Mouse (Mus musculus) heart, embryonic 11.5 days (tissue): Measurements from ENCODE around the gene Lin28a. TPM values are rescaled to one million over a fixed set of nuclear protein-coding genes. Genes with fewer than 3 reads are reported as not detected.
"Not testable (repeated sequence)": the region's sequence is repeated elsewhere in the genome, so short reads cannot be mapped to it uniquely, and the experiment has no call there.

Experiments used
- ATAC-seq: fragments of 200-750 bp; cut with Nextera tagmentation; replicated peaks from 2 replicates; pipeline ENCODE4 v1.8.0; 2017; ENCODE audit warnings: moderate library complexity; ENCODE audit not compliant: insufficient number of reproducible peaks, low FRiP score, low TSS enrichment
- H3K27ac ChIP-seq: fragments of 300-500 bp; sonication (generic); 2 replicates; pipeline ENCODE4 v1.5.1; 2014; ENCODE audit warnings: mild to moderate bottlenecking, low read depth, low read length
- H3K27me3 ChIP-seq: fragments of 300-500 bp; sonication (generic); 2 replicates; pipeline ENCODE4 v1.6.1; 2014; ENCODE audit warnings: mild to moderate bottlenecking, low read length, mixed read lengths; ENCODE audit not compliant: control insufficient read depth, insufficient read depth
- H3K36me3 ChIP-seq: fragments of 300-500 bp; sonication (generic); 2 replicates; pipeline ENCODE4 v1.6.1; 2014; ENCODE audit warnings: mild to moderate bottlenecking, low read length, moderate library complexity, mixed read lengths; ENCODE audit not compliant: control insufficient read depth, insufficient read depth
- H3K4me1 ChIP-seq: fragments of 300-500 bp; sonication (generic); 2 replicates; pipeline ENCODE4 v1.6.1; 2014; ENCODE audit warnings: low read length; ENCODE audit not compliant: control insufficient read depth, insufficient read depth
- H3K4me2 ChIP-seq: fragments of 300-500 bp; sonication (generic); 2 replicates; pipeline ENCODE4 v1.6.1; 2014; ENCODE audit warnings: mild to moderate bottlenecking, moderate library complexity
- H3K4me3 ChIP-seq: fragments of 300-500 bp; sonication (generic); 2 replicates; pipeline ENCODE4 v1.5.1; 2014; ENCODE audit warnings: low read depth, low read length
- H3K9ac ChIP-seq: fragments of 300-500 bp; sonication (generic); 2 replicates; pipeline ENCODE4 v1.6.1; 2014; ENCODE audit warnings: mild to moderate bottlenecking, low read depth, low read length, moderate library complexity
- H3K9me3 ChIP-seq: fragments of 300-500 bp; sonication (generic); replicated peaks from 2 replicates; pipeline ENCODE4 v1.6.1; 2016; ENCODE audit warnings: low read length; ENCODE audit not compliant: control insufficient read depth
- WGBS: fragments of 180-500 bp; shearing (Covaris S2); extraction: QIAGEN DNeasy Blood & Tissue Kit; methylation state at CpG from one replicate; pipeline ENCODE4 v1.1.7; 2014; ENCODE audit not compliant: insufficient replicate concordance; 5-methylcytosine and 5-hydroxymethylcytosine counted together
- polyA plus RNA-seq: library from polyadenylated mRNA; unstranded; fragments of >200 nt; fragmentation: Nextera tagmentation; extraction: Ambion mirVana; gene quantifications from 2 replicates; pipeline ENCODE4 v1.2.1, GENCODE M21; 2014

Lin28a gene
- polyA plus RNA-seq, 1 experiment from 2014 or later = 0.30 TPM

DNA sequence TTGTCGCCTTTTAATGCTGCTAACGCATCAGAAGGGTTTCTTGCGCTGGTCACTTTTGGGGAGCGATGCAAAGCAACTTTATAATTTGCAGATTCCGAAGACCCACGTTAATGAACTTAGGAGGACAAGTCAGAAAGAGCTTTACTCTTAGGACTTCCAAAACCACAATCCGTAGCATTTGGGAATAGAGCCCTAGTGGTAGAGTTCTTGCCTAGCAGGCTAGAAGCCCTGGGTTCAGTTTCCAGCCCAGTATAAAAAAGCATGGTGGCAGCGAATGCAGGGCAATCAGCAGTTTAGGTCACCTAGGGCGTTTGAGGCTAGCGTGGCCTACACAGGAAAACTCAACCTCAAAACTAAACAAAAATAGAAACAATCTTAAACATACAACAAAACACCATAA lies 16.9 kb downstream of the Lin28a start:
- 40% methylated on average over 10 of the region's 10 CpGs for WGBS
- no peak overlapping the region for H3K4me2 ChIP-seq

DNA sequence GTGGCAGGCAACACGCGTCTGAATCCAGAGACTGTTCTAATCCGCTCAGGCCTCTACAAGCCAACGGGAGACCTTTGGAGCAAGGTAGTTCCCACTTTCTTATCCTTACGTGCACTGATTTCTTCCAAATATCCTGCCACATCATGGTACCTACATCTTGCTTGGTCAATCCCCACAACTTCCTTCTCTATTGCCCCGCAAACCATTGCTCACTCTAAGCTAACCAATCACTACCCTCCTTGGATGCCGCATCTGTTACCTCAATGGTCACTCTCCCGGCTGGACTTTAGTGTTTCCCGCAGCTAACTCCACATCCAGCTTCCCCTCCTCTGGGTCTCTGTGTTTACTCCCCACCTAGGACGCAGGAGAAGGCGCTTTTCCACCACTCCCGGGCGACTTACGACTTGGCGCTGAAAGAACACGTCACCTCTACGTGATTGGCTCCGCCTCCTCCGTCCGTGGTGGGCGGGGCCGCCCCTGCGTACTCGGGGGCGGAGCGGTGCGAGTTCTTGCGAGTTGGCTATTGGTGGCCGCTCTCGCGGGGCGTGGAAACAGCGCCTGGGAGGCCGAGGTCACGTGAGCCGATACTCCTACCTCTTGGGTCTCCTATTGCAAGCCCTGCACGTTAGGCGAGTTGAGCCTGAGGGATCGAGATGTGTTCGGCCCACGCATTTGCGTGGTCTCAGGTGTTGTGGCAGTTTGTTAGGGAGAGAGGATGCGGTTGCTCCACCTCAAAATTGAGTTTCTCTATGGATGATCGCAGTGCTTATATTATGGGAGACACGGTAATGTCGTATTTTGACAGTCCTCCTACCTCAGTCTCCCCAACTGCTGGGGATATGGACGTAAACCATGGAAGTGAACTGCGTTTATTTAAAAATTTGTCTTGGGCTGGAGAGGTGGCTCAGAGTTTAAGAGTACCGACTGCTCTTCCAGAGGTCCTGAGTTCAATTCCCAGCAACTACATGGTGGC lies 17.9 kb downstream of the Lin28a start, which contains the start of gene Dhdds:
Gene Dhdds (minus strand): TSS at position 453 of the 973 bp plus-strand sequence.
- 2% methylated on average over 49 of the region's 49 CpGs for WGBS
- peaks cover 4% of the 10 kb centered on the region; the same call in 1 of the 2 replicates for H3K36me3 ChIP-seq
- H3K4me2 ChIP-seq = peak within 1 kb of the TSS; percentile 98
- H3K9ac ChIP-seq = peak within 1 kb of the TSS; percentile 85
- no peak within 1 kb of the TSS for H3K27ac ChIP-seq
- peak; percentile 94 for ATAC-seq
- peaks cover 7% of the 10 kb centered on the region for H3K4me1 ChIP-seq
- no peaks in the 10 kb centered on the region for H3K27me3 ChIP-seq
- peak within 1 kb of the TSS; percentile 78 for H3K4me3 ChIP-seq
- no peaks in the 10 kb centered on the region for H3K9me3 ChIP-seq

More for the DNA sequence above, 16.9 kb downstream of the Lin28a start:
- Histone ChIP-seq H3K36me3 (no peaks in the 10 kb centered on the region), H3K9me3 (no peaks in the 10 kb centered on the region), H3K27me3 (no peaks in the 10 kb centered on the region), H3K9ac (no peak overlapping the region), H3K4me3 (no peak overlapping the region), H3K4me1 (peaks cover 7% of the 10 kb centered on the region), H3K27ac (no peak overlapping the region)
- ATAC-seq = no peak

DNA sequence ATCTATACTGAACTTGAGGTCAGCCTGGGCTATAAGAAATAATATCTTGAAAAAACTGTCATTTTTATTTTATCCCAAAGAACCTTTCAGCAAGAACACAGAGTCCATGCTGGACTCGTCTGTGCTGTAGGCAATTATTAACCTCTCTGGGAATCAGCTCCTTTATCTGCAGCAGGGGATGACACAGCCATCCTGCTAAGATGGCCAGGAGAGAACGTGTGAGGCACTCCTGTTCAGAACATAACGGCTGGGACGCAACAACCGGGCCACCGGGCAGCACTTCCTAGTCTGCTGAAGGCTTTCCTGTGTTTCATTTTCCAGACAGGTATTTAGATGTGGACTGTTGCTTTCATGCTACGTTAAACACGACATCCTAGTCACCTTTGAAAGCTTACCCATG lies 23.9 kb downstream of the Lin28a start:
- Histone ChIP-seq H3K9me3 (no peaks in the 10 kb centered on the region), H3K9ac (no peak overlapping the region), H3K4me3 (no peak overlapping the region), H3K27me3 (no peaks in the 10 kb centered on the region), H3K4me2 (no peak overlapping the region), H3K4me1 (peaks cover 2% of the 10 kb centered on the region; the same call in 1 of the 2 replicates), H3K36me3 (peaks cover 20% of the 10 kb centered on the region), H3K27ac (no peak overlapping the region)
- WGBS = 86% methylated on average over 8 of the region's 8 CpGs
- ATAC-seq = no peak

DNA sequence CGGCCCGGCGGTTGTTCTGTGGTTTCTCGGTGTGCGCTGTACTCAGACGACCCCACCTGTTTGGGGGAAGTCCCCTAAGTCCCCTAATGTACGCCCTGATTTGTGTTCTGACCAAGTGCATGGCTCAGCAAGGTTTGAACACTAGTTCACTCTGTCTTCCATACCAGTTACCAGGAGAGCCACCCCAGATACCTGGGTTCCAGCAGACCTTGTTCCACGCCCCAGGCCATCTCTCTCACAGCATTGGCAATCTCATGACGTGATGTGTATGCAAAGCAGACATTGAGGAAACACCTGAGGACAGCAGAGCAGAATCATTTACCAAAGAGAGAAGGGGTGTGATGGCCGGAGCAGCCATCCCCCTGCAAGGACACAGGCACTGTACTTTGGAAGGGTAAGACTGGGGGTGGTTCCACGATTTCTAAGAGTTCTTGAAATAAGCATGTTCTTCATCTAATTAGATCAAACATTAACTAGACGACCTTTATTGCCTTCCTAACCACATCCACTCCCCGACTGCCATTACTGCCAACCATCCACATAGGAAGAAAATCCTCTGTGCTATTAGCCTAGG lies 27.5 kb downstream of the Lin28a start:
- WGBS = 89% methylated on average over 13 of the region's 13 CpGs
- Histone ChIP-seq H3K27me3 (no peaks in the 10 kb centered on the region), H3K4me1 (no peaks in the 10 kb centered on the region), H3K27ac (no peak overlapping the region), H3K9me3 (no peaks in the 10 kb centered on the region), H3K4me3 (no peak overlapping the region), H3K4me2 (no peak overlapping the region), H3K9ac (no peak overlapping the region), H3K36me3 (peaks cover 23% of the 10 kb centered on the region)
- ATAC-seq = no peak

DNA sequence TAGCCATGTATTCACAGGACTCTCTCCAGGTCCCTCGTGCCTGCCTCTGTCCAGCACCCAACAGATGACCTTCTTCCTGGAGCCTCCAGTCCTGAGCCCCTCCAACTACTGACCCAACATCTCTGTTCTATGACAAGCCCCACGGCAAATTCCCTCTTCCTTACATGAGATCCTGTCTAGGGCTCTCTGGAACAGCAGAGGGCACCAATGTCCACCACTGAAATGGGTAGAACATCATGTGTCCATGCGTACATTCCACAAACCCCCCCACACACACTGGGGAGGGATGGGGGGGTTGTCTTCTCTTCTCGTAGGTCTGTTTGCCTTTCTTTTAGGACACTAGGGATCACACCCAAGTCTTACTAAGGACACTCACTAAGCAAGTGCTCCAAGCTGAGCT lies 28.6 kb downstream of the Lin28a start:
- Histone ChIP-seq H3K27ac (no peak overlapping the region), H3K4me3 (no peak overlapping the region), H3K27me3 (no peaks in the 10 kb centered on the region), H3K4me2 (no peak overlapping the region), H3K4me1 (no peaks in the 10 kb centered on the region), H3K9ac (no peak overlapping the region), H3K36me3 (peaks cover 17% of the 10 kb centered on the region), H3K9me3 (no peaks in the 10 kb centered on the region)
- WGBS = 56% methylated on average over 4 of the region's 4 CpGs
- no peak for ATAC-seq

DNA sequence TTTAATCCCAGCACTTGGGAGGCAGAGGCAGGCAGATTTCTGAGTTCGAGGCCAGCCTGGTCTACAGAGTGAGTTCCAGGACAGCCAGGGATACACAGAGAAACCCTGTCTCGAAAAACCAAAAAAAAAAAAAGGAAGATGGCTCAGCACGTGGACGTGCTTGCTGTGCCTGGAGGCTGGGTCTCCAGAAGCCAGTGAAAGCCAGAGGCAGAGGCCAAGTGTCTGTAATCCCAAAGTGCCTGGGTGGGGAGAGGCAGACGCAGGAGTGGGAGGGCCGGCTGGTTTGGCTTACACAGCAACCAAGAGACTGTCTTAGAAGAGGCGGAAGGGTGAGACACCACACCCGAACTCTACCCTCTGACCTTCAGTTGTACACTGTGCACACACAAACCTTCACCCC lies 30.4 kb downstream of the Lin28a start:
- 86% methylated on average over 8 of the region's 8 CpGs for WGBS
- not testable (repeated sequence) for H3K4me1 ChIP-seq, H3K27ac ChIP-seq, H3K27me3 ChIP-seq, H3K9me3 ChIP-seq, H3K9ac ChIP-seq, ATAC-seq, H3K4me2 ChIP-seq, H3K4me3 ChIP-seq
- peaks cover 11% of the 10 kb centered on the region for H3K36me3 ChIP-seq

DNA sequence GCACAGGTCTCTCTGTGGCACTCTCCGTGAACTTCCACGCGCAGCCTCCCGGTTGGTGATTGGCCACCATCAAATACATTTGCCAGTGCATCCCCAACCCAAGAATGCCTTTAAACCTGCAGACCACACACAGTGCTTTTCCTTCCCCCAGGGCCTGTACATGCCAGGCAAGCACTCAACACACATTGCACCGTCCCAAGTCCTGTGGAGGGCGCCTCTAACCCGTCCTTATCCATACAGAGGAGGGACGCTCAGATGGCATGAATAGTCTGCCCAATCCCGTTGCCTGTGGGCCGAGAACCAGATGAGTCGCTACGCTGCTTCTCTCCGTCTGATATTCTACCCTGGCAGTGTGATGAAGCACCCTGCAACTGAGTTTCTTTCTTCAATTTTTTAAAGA lies 35.7 kb downstream of the Lin28a start:
- Histone ChIP-seq H3K4me2 (no peak overlapping the region), H3K9me3 (no peaks in the 10 kb centered on the region), H3K9ac (no peak overlapping the region), H3K4me3 (no peak overlapping the region), H3K27me3 (no peaks in the 10 kb centered on the region), H3K36me3 (peaks cover 6% of the 10 kb centered on the region; the same call in 1 of the 2 replicates), H3K27ac (no peak overlapping the region), H3K4me1 (peaks cover 9% of the 10 kb centered on the region)
- no peak for ATAC-seq
- 86% methylated on average over 13 of the region's 13 CpGs for WGBS

DNA sequence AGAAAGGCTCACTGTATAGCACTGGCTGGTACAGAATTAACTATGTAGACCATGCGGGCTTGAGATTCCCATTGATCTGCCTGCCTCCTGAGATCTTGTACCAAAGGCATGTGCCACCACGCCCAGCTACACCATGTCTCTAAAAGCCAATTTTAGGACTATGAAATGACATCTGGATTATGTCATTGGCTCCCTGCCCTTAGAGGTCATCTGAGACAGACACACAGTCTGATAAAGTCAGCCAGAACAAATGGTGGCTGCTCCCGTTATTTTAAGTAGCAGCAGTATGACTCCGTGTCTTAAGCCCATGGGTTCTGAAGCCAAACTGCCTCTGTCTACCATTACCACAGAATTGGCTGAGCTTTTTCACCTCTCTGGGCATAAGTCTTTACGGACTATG lies 38.1 kb downstream of the Lin28a start:
- no peak for ATAC-seq
- 54% methylated on average over 5 of the region's 5 CpGs for WGBS
- peaks cover 9% of the 10 kb centered on the region for H3K36me3 ChIP-seq

More for the DNA sequence above, 38.1 kb downstream of the Lin28a start:
- Histone ChIP-seq H3K9ac (no peak overlapping the region), H3K27ac (peak overlapping the region; percentile 81), H3K27me3 (no peaks in the 10 kb centered on the region), H3K4me2 (peak overlapping the region; percentile 27), H3K4me3 (no peak overlapping the region), H3K9me3 (no peaks in the 10 kb centered on the region), H3K4me1 (peaks cover 9% of the 10 kb centered on the region)
